Mouse (Mus musculus): ENCODE measurements around the gene Sync. TPM values are rescaled to one million over a fixed set of nuclear protein-coding genes. Genes with fewer than 3 reads are reported as not detected.
A peak's percentile ranks its signal among the peaks of the same experiment; 100 is the strongest.

The Sync gene
- polyA plus RNA-seq, 1 experiment from 2014 or later, result 1.4 TPM

DNA sequence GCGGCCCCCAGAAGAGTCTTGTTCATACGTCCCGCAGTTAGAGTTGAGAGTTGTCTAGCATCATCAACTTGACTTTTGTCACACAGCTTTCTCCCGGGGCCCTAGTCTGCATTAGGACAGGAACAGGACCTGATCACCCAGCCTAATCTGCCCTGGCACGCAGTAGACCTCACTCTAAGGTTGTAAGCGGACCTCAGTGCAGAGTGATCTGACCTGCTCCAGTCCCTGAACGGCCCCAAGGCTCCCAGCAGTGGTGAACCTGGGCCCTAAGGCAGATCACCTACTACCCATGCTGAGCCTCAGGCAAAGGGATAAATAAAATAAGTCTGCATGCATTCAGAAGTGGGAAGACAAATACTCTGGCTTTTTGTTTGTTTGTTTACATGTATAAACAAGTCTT lies 38.1 kb upstream of the Sync start:
- WGBS, result 22% methylated on average over 7 of the region's 7 CpGs
- no peak overlapping the region for H3K4me3 ChIP-seq
- no peak overlapping the region for H3K27ac ChIP-seq
- ATAC-seq (ENCODE audit: low FRiP score), result no peak
- H3K27me3 ChIP-seq, result peaks cover 85% of the 10 kb centered on the region
- no peak overlapping the region for H3K9ac ChIP-seq
- 0 out of 2 replicates have a peak overlapping the region, but pooled peaks have one; percentile 92 for H3K4me2 ChIP-seq
- peaks cover 44% of the 10 kb centered on the region for H3K4me1 ChIP-seq (replicated peaks)
- no peaks in the 10 kb centered on the region for H3K9me3 ChIP-seq
- H3K36me3 ChIP-seq, result no peaks in the 10 kb centered on the region

DNA sequence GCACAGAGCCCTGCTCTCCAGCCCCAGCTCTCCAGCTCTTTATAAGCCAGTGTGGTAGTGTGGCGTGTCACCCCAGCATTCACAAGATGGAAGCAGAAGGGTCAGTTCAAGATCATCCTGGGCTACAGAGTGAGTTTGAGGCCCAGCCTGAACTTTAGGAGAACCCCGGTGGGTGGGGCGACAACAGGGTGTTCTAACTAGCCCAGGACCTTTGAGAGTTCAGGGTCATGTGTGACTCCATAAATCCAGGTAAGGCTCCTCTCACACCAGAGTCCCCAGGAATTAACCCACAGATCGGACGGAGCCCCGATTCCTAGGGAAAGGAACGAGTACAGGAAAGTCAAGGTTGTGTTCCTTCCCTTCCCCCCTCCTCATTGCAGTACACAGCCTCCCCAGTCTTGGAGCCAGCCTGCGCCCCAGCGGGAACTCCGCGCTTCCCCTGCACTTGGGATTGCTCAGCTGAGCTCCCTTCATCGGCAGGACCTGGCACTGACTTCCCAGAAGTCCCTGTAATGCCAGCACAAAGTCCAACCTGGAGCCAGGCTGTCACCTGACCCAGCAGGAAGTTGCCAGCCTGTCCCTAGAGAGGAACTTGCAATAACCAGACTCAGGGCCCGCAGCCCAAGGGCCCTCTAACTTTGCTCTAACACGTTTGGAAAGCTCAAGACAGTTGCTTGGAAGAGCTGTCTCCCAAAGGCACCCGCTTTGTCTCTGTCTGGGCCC lies 36.5 kb upstream of the Sync start:
- WGBS, result 16% methylated on average over 15 of the region's 15 CpGs
- no peak overlapping the region for H3K27ac ChIP-seq

DNA sequence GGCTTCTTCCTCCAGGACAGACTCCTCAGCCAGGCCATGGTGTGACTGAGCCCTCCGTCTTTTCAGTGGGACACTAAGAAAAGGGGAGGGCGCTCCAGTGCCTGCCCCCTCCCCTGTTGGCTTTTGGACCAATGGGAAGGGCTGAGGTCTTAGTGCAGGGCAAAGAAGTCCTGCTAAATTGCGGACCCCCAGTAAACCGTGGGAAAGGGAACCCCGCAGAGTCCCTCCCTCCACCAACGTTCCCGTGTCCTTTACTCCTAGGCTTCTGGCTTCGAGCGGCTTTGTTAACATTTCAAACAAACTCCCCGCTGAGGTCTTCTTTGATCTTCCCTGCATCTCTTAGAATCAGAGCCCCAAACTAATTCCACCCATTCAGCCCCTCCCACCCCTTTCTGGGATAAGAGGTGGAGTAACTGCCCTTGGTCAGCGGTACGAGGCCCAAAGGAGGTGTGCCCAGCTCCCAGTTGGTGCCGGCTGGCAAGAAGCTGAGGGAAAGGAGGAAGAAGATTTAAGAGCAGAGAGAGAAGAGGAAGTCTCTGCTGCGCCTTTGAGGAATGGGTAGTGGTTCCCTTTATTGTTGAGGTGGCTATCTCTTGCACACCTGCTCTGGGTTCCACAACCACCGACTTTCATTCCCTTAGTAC lies 35.8 kb upstream of the Sync start:
- Histone ChIP-seq H3K4me1 (replicated peaks) (peaks cover 42% of the 10 kb centered on the region), H3K4me3 (no peak overlapping the region), H3K9ac (0 out of 2 replicates have a peak overlapping the region, but pooled peaks have one; percentile 51), H3K36me3 (no peaks in the 10 kb centered on the region), H3K4me2 (peak overlapping the region; percentile 21), H3K9me3 (no peaks in the 10 kb centered on the region), H3K27ac (no peak overlapping the region), H3K27me3 (peaks cover 65% of the 10 kb centered on the region)
- ATAC-seq (ENCODE audit: low FRiP score), result no peak
- WGBS, result 2% methylated on average over 15 of the region's 15 CpGs

More for the DNA sequence above, 36.5 kb upstream of the Sync start:
- peak overlapping the region; percentile 21 for H3K4me2 ChIP-seq
- H3K4me1 ChIP-seq (replicated peaks), result peaks cover 44% of the 10 kb centered on the region
- H3K4me3 ChIP-seq, result no peak overlapping the region
- no peak for ATAC-seq (ENCODE audit: low FRiP score)
- H3K9me3 ChIP-seq, result no peaks in the 10 kb centered on the region
- no peaks in the 10 kb centered on the region for H3K36me3 ChIP-seq
- 0 out of 2 replicates have a peak overlapping the region, but pooled peaks have one; percentile 51 for H3K9ac ChIP-seq
- H3K27me3 ChIP-seq, result peaks cover 71% of the 10 kb centered on the region

DNA sequence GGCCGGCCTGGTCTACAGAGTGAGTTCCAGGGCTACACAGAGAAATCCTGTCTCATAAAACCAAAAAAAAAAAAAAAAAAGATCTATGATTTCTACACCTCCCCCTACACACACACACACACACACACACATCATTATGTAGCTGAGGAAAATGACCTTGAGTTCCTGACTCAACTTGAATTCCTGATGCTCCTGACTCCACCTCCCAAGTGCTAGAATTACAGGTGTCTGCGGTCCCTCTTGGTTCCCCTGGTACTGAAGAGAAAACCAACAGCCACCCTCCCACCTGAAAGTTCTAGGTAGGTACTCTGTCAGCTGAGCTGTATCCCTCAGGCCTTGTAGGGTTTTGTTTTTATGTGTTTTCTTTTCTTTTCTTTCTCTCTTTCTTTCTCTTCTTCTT lies 34.9 kb upstream of the Sync start:
- Histone ChIP-seq H3K4me3 (no peak overlapping the region), H3K4me2 (no peak overlapping the region), H3K9ac (no peak overlapping the region), H3K4me1 (replicated peaks) (peaks cover 42% of the 10 kb centered on the region), H3K27ac (no peak overlapping the region), H3K36me3 (no peaks in the 10 kb centered on the region), H3K27me3 (peaks cover 56% of the 10 kb centered on the region), H3K9me3 (no peaks in the 10 kb centered on the region)
- 85% methylated on average over 1 of the region's 2 CpGs for WGBS
- ATAC-seq (ENCODE audit: low FRiP score), result no peak

DNA sequence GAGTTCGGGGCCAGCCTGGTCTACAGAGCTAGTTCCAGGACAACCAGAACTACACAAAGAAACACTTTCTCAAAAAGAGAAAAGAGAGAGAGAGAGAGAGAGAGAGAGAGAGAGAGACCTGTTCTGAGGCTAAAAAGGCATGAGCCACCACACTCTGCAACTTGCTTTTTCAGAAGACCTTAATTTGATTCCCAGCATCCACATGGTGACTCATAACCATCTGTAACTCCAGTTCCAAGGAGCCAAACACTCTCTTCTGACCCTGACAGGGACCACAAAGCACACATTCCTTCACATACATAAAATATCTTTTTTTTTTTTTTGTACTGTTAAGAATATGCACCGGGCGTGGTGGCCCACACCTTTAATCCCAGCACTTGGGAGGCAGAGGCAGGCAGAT lies 32.8 kb upstream of the Sync start:
- Histone ChIP-seq H3K27me3 (peaks cover 36% of the 10 kb centered on the region), H3K27ac (no peak overlapping the region), H3K4me1 (replicated peaks) (peaks cover 26% of the 10 kb centered on the region), H3K4me3 (no peak overlapping the region), H3K4me2 (no peak overlapping the region), H3K36me3 (no peaks in the 10 kb centered on the region), H3K9ac (no peak overlapping the region), H3K9me3 (no peaks in the 10 kb centered on the region)
- no peak for ATAC-seq (ENCODE audit: low FRiP score)
- WGBS, result 100% methylated on average over 3 of the region's 3 CpGs

DNA sequence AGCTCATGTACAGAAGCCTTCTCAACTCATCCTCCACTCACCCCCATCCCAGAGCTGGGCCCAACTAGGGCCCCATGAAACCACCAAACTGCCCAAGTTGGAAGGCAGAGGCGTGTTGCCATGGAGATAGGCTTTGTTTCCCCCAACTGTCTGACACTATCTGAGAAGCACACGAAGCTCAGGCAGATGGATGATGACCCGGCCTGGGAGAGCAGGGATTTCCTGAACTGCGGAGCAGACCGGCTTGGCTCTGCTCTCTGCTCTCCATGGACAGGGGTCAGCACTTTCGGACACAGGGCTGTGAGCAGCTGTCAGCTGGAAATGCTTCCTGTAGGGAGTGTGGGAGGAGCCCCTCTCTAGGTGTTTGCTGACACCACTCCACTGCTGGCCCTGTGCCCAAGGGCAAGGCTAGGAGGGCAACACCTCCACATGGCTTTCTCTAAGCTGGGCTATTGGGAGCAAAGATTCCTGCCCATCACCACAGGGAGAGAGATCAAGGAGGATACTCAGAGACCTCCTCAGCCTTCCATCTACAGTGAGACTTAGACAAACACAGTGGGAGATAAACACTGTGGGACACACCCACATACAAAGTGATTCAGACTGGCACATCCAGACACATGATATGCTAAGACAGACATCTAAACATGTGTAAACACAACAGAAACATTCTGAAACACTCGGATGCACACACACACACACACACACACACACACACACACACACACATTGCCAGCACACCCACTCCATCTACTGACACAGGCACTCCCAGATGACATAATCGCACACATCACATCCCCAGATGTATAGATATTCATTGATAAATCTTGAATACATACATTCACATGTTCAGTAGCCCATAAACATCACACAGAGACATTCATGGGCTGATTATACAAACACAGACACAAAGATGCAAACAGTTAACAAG lies 30.7 kb upstream of the Sync start:
- H3K4me2 ChIP-seq, result no peak overlapping the region
- H3K9me3 ChIP-seq, result no peaks in the 10 kb centered on the region
- WGBS, result 25% methylated on average over 8 of the region's 8 CpGs
- H3K27me3 ChIP-seq, result peaks cover 14% of the 10 kb centered on the region
- no peaks in the 10 kb centered on the region for H3K36me3 ChIP-seq
- H3K4me1 ChIP-seq (replicated peaks), result peaks cover 23% of the 10 kb centered on the region
- no peak overlapping the region for H3K27ac ChIP-seq
- H3K9ac ChIP-seq, result no peak overlapping the region; the same call in 1 of the 2 replicates
- ATAC-seq (ENCODE audit: low FRiP score), result no peak; the same call in 1 of the 2 replicates
- H3K4me3 ChIP-seq, result no peak overlapping the region

DNA sequence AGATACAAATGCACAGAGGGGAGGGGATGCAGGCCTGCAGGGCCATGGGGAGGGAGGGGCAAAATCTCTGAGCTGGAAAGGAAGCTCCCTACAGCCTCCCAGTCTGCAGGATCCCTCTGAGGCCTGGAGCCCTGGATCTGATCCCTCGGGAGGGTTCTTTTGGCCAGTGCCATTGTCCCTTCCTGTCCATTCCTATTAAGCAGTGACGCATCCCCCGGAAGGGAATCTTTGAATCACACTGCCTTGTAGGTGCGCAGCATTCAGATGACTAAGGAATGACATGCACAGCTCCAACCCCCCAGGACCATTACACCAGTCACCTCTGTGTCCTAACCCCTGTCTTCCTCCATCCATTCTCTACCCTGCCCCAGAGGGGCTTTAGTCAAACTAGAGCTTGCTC lies 28.3 kb upstream of the Sync start:
- Histone ChIP-seq H3K9me3 (no peaks in the 10 kb centered on the region), H3K9ac (no peak overlapping the region), H3K27ac (no peak overlapping the region), H3K27me3 (no peaks in the 10 kb centered on the region), H3K4me3 (no peak overlapping the region), H3K4me2 (no peak overlapping the region), H3K4me1 (replicated peaks) (peaks cover 34% of the 10 kb centered on the region), H3K36me3 (no peaks in the 10 kb centered on the region)
- no peak for ATAC-seq (ENCODE audit: low FRiP score)
- WGBS, result 55% methylated on average over 4 of the region's 4 CpGs

DNA sequence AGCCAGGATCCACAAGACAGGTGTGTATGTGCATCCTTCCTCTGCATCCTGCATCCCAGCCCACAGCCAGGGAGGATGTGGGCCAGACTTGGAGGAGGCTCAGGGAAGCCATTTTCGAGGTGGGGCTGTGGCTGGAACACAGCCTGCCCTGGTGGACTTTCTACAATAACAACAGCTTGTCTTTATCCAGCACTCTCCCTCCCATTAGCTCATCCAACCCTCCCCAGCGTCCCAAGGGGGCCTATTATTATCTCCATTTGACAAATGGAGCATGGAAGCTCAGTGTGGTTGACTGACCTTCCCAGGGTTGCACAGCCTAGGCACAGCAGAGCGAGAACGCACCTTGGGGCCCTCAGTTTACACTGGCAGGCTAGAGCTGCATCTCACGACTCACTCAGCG lies 26.7 kb upstream of the Sync start:
- WGBS, result 12% methylated on average over 6 of the region's 6 CpGs
- H3K4me1 ChIP-seq (replicated peaks), result peaks cover 40% of the 10 kb centered on the region
- no peaks in the 10 kb centered on the region for H3K27me3 ChIP-seq
- H3K36me3 ChIP-seq, result no peaks in the 10 kb centered on the region
- H3K9me3 ChIP-seq, result no peaks in the 10 kb centered on the region
- peak overlapping the region; percentile 39; the same call in 1 of the 2 replicates for H3K9ac ChIP-seq
- H3K4me3 ChIP-seq, result no peak overlapping the region
- no peak for ATAC-seq (ENCODE audit: low FRiP score)
- H3K4me2 ChIP-seq, result no peak overlapping the region
- peak overlapping the region; percentile 60 for H3K27ac ChIP-seq

DNA sequence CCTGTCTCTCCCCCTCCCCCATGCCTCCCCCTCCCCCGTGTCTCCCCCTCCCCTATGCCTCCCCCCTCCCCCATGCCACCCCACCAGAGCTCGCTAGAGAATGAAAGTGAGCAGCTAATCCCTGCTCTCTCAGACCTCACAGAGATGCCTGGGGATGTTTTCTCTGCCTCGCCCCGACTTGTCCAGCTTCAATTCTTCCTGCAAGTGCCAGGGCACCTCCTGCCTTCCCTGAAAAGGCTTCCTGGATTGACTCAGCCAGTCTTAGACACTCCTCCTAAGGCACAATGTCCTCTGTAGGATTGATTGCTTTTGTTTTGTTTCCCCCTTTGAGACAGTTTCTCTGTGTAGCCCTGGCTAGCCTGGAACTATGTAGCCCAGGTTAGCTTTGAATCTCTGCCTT lies 26.2 kb upstream of the Sync start, which contains the start of gene C77080:
TSS of gene C77080 (minus strand) at position 209 of the 400 bp plus-strand sequence.
- Histone ChIP-seq H3K9ac (peak within 1 kb of the TSS; percentile 39; the same call in 1 of the 2 replicates), H3K9me3 (no peaks in the 10 kb centered on the region), H3K4me1 (replicated peaks) (peaks cover 40% of the 10 kb centered on the region), H3K27ac (peak within 1 kb of the TSS; percentile 60), H3K27me3 (no peaks in the 10 kb centered on the region), H3K4me2 (no peak within 1 kb of the TSS), H3K36me3 (no peaks in the 10 kb centered on the region), H3K4me3 (no peak within 1 kb of the TSS)
- ATAC-seq (ENCODE audit: low FRiP score), result no peak
- 19% methylated on average over 2 of the region's 4 CpGs for WGBS

DNA sequence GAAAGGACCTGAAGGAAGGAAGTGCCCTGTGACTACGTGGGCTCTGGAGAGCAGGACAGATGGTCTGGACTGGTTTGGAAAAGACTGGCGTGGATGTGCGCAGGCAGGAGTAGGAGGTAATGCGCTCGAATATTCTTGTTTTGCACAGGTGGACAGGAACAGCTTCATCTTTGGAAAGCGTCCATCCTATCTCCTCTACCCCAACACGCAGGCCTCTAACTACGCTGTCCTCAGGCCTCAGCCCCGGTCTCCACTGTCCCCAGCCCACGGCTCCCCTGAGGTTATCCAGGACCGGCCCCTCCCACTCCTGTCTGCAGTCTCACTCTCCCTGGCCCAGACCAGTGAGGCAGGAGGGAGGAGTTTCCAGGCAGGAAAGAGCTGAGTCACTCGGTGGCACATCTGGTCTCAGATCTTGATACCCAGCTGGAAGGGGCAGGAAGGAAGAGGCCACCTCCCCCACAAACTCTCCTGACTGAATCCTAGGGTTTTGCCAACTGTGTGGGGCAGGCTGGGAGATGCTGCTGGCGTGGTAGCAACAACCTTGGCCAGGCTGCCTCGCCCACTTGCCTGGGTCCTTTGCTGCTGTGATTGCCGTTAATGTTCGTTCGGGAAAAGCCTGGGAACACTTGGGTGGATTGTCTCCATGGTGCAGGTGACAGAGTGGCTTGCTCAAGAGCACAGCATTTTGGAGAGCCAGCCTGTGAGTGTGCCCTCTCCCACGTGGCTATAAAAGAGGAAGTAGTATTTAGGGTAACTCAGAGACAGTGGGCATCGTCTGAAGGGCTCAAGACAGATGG lies 24.0 kb upstream of the Sync start:
- Histone ChIP-seq H3K9ac (no peak overlapping the region), H3K4me1 (replicated peaks) (peaks cover 33% of the 10 kb centered on the region), H3K9me3 (no peaks in the 10 kb centered on the region), H3K4me3 (no peak overlapping the region), H3K36me3 (no peaks in the 10 kb centered on the region), H3K27ac (no peak overlapping the region), H3K27me3 (no peaks in the 10 kb centered on the region), H3K4me2 (no peak overlapping the region)
- 38% methylated on average over 19 of the region's 19 CpGs for WGBS
- no peak for ATAC-seq (ENCODE audit: low FRiP score)

DNA sequence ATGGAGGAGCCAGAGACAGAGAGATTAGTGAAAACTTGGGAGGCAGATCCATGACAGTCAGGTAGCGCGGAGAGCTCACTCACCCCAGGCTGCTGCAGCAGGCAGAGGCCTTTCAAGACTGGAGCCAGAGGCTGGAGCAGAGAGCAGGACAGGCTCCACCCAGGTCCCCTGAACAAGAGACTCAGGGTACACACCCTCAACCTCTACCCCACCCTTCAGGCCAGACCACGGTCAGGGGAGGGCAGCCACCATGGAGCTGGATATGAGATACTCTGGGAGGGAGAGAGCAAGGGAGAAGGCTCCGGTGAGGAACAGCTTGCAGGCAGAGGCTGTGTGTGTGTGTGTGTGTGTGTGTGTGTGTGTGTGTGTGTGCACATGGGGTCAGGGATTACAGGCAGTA lies 21.2 kb upstream of the Sync start:
- peaks cover 18% of the 10 kb centered on the region for H3K4me1 ChIP-seq (replicated peaks)
- 89% methylated on average over 4 of the region's 4 CpGs for WGBS
- no peaks in the 10 kb centered on the region for H3K27me3 ChIP-seq
- no peak overlapping the region for H3K27ac ChIP-seq
- no peak overlapping the region for H3K4me2 ChIP-seq
- no peaks in the 10 kb centered on the region for H3K36me3 ChIP-seq
- no peaks in the 10 kb centered on the region for H3K9me3 ChIP-seq
- H3K4me3 ChIP-seq, result no peak overlapping the region
- no peak overlapping the region for H3K9ac ChIP-seq
- ATAC-seq (ENCODE audit: low FRiP score), result no peak
